Mouse (Mus musculus): ENCODE results near the gene Setd1b.
"Not testable (repeated sequence)": the region's sequence is repeated elsewhere in the genome, so short reads cannot be mapped to it uniquely, and the experiment has no call there.

Gene Setd1b

GRCm38 (mm10) chr5:123202771-123203170, 60.8 kb downstream of the Setd1b start:
- DNase-seq (ENCODE audit: low spot score): not testable (repeated sequence)

GRCm38 (mm10) chr5:123203591-123203990, 61.6 kb downstream of the Setd1b start:
- not testable (repeated sequence) for DNase-seq (ENCODE audit: low spot score)

Data from MN1 (cell line).